Mouse (Mus musculus) urinary bladder, adult 2 months (tissue): ENCODE data around the gene Fnbp1. TPM values are rescaled to one million over a fixed set of nuclear protein-coding genes. Genes with fewer than 3 reads are reported as not detected.
"Not testable (repeated sequence)": the region's sequence is repeated elsewhere in the genome, so short reads cannot be mapped to it uniquely, and the experiment has no call there.

Experiments used
- DNase-seq: peaks from one replicate; pipeline ENCODE4 v3.0.0; 2022; ENCODE audit warnings: low spot score
- polyA plus RNA-seq: library from polyadenylated mRNA; depleted of rRNA; stranded (reverse); fragments of >200 nt; gene quantifications from 2 replicates; pipeline ENCODE4 v1.2.3, GENCODE M21; 2012; rRNA removed

The Fnbp1 gene
- polyA plus RNA-seq: 167 and 198 TPM in 2 replicates

- DNase-seq: peak; percentile 77
Observed at GRCm38 (mm10) chr2:31141867-31142454, at the start of gene Fnbp1. Gene Fnbp1 (minus strand): TSS chr2:31142008.

GRCm38 (mm10) chr2:31189654-31190053, 47.8 kb upstream of the Fnbp1 start:
- DNase-seq: no peak

- no peak for DNase-seq
Observed at GRCm38 (mm10) chr2:31188691-31189090, 46.9 kb upstream of the Fnbp1 start.

GRCm38 (mm10) chr2:31183830-31184229, 42.0 kb upstream of the Fnbp1 start:
- DNase-seq: no peak

- DNase-seq: no peak
Observed at GRCm38 (mm10) chr2:31182786-31183330, 41.0 kb upstream of the Fnbp1 start.

- no peak for DNase-seq
Observed at GRCm38 (mm10) chr2:31180081-31180551, 38.3 kb upstream of the Fnbp1 start.

GRCm38 (mm10) chr2:31179471-31179870, 37.7 kb upstream of the Fnbp1 start:
- DNase-seq: no peak

GRCm38 (mm10) chr2:31178593-31178992, 36.8 kb upstream of the Fnbp1 start:
- DNase-seq: not testable (repeated sequence)

GRCm38 (mm10) chr2:31173290-31173689, 31.5 kb upstream of the Fnbp1 start:
- no peak for DNase-seq

GRCm38 (mm10) chr2:31172536-31172935, 30.7 kb upstream of the Fnbp1 start:
- no peak for DNase-seq

- no peak for DNase-seq
Observed at GRCm38 (mm10) chr2:31172001-31172400, 30.2 kb upstream of the Fnbp1 start.

GRCm38 (mm10) chr2:31170164-31170563, 28.4 kb upstream of the Fnbp1 start:
- no peak for DNase-seq

GRCm38 (mm10) chr2:31169001-31169400, 27.2 kb upstream of the Fnbp1 start:
- DNase-seq: no peak

- not testable (repeated sequence) for DNase-seq
Observed at GRCm38 (mm10) chr2:31167571-31167970, 25.8 kb upstream of the Fnbp1 start.

- no peak for DNase-seq
Observed at GRCm38 (mm10) chr2:31165529-31165928, 23.7 kb upstream of the Fnbp1 start.

- no peak for DNase-seq
Observed at GRCm38 (mm10) chr2:31164841-31165455, 23.1 kb upstream of the Fnbp1 start.

GRCm38 (mm10) chr2:31163361-31164118, 21.7 kb upstream of the Fnbp1 start:
- DNase-seq: peak; percentile 30

- no peak for DNase-seq
Observed at GRCm38 (mm10) chr2:31161620-31162019, 19.8 kb upstream of the Fnbp1 start.

- DNase-seq: no peak
Observed at GRCm38 (mm10) chr2:31160147-31160920, 18.5 kb upstream of the Fnbp1 start.

- no peak for DNase-seq
Observed at GRCm38 (mm10) chr2:31156846-31157245, 15.0 kb upstream of the Fnbp1 start.

- peak; percentile 67 for DNase-seq
Observed at GRCm38 (mm10) chr2:31151892-31152812, 10.3 kb upstream of the Fnbp1 start, which contains the start of gene Gpr107. Gene Gpr107 (plus strand): TSS chr2:31152316.
